Mouse (Mus musculus) testis, postnatal 10 days (tissue): Measurements from ENCODE around the gene Gp2.
A peak's percentile ranks its signal among the peaks of the same experiment; 100 is the strongest.

Source experiments
- DNase-seq: peaks from one replicate; pipeline ENCODE4 v3.0.0; 2021; ENCODE audit warnings: low spot score

Gp2 gene

DNA sequence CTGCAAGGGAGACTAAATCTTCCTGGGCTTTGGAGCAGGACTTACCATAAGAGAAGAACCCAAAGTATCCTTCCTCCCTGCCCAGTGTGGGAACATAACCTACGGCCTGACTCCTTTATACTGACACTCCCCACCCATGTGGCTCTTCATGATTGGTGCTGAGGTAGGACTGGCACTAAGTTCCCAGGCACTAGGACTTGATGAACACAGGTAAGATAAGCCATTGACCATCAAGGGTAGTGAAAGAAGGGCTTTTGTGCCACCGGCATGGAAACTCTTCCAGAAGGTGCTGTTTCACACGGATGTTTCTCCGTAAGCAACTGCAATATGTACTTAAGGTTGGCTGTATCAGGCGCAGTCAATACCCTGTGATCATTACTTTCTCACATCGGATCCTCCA lies at the start of gene Gp2:
Gene Gp2 (minus strand): TSS at position 101 of the 400 bp plus-strand sequence.
- no peak for DNase-seq

DNA sequence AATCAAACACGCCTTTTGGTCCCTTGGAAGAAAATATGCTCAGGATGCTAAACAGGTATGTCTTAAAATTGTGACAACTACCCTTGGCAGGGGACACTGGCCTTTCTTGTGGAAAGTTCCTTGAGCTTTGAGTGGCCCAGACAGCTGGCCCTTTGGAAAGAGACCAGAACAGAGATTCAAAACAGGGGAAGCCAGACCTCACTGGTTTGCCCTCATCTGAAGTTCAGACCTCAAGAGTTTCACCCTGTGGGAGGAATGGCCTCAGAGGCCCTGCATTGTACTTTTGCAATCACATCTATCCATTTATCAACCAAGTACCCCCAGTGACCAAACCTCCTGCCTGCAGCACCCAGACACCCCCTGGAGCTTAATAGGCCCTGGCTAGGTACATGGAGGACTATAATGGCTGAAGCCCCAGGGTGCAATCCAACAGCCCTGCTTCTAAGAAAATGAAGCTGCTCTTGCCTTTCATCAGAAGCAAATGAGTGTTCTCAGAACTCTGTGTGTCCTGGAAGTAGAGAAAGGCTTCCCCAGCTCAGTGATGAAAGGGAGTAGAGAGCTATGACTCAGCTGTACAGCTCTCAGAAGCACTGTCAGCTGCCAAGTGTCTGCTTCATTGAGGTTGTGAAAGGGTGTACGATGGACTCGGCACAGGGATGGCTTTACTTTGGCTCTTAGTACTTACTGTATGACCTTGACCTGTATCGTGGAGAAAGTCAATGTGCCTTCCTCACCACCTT lies 31.1 kb upstream of the Gp2 start:
- no peak for DNase-seq

DNA sequence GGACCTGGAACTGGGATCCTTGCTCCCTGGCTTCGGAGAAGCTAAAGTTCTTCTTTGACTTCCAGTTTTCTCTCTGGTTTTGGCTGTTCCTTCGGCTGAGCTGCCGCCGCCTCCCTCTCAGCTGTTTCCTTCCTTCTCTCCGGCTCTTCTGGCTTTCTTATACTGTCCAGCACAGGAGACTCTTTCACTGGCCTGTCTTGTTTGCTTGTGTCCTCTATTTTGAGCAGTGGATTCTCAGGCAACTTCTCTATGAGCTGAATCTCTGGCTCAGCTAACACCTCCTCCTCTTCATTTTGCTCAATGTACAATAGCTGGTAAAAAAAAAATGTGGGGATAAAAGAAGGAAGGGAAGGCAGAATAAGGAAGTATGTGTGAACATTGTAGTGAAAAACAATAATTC lies 27.6 kb upstream of the Gp2 start:
- DNase-seq, result no peak

DNA sequence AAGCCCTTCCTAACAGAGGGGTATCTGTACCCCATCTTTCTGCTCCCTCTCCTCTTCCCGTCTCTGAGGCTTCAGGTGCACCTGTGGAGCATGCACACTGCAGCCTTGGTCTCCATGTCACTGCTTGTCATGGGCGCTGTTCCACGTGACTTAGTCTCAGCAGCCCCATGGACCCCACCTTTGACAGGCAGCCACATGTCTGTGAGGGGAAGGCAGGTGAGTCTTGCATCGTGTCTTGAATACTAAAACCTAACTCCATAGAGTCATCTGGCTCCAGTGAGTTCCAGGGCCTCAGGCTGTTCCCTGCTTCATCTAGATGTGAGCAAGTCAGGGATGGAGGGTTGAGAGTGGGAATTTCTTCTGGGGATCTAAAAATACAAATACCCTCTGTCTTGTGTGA lies 25.1 kb upstream of the Gp2 start:
- no peak for DNase-seq

DNA sequence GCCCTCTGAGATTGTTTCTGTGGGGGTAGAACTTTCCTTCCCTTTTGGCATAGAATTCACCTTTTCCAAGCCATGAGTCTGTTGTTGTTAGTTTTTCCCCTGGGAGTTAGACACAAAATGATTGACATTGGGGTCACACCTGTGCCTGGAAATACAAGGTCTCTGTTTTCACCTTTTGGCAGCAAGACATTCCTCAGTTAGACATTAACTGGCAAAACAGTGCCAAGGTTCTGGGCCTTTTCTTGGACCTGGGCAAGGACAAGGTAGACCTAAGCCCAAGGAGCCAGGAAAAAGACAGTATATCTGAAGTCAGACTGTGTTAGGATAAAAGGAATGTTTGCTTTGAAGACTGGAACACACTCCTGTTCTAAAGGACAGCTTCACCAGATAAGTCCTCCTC lies 20.2 kb upstream of the Gp2 start, which contains the start of gene Umod:
Gene Umod (minus strand): TSS at position 27 of the 400 bp plus-strand sequence.
- DNase-seq, result no peak

DNA sequence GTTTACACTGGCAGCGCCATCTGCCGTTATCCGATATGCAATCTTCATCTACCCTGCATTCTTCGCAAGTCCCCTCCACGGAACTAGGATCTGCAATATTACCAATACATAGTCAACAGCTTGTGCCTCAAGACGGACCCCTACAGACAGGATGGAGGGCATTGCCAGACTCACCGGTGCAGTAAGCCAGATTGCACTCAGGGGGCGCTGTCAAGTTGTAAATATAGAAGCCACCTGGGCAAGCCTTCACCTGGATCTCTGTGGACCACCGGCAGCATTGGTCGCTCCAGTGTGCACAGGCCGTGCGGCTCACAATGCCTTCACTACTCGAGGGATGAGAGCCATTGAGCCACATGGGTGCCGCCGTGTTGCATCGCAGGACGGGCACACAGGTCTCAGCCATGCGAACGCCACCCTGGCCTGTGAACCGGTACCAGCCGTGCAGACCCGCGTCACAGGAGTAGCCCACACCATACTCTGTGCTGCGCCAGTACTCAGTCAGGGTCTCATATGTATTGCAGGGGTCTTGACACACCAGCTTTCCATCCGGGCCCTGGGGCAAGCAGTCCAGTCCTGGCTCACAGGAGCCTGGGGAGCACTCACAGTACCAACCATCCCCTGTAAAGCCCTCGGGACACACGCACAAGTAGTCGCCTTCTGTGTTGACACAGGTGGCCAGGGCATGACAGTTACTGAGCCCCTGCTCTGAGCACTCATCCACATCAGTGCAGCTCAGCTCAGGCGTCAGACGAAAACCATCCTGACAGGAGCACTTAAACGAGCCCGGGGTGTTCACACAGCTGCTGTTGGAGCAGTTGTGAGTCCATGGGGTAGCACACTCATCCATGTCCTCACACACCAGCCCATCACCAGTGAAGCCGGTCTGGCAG lies 17.7 kb upstream of the Gp2 start:
- no peak for DNase-seq

DNA sequence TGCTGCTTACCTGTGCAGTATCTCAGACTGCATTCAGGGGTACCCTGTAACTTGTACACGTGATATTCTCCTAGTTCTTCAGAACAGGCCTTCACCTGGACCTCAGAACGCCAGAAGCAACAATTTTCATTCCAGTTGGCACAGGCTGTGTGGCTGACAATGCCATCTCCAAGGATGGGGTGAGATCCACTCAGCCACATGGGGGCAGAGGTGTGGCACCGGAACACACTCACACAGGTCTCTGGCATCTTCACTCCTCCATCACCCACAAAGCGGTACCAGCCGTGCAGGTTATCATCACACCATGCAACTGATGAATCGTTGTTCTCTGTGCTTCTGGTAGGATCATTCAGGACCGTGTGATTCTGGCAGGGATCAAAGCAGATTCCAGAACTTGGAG lies 4.9 kb downstream of the Gp2 start:
- DNase-seq, result no peak

DNA sequence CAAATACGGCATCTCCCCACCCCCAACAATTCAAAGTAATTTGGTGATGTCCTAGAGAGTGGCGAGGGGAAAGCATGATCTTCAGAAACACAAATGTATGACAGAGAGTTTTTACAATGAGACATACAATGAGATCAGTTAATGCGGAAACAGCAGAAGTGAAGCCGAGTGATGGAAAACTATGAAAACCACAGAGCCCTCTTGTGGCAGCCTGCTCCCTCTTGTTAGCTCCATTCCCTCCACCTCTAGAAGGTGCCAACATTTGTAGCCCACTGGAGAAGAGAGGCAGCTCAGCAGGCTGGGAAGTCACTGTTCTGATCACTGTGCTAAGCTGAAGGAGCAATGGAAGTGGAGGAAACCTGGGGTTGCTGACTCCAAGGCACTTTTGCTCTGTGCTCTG lies 15.2 kb downstream of the Gp2 start:
- DNase-seq, result no peak

DNA sequence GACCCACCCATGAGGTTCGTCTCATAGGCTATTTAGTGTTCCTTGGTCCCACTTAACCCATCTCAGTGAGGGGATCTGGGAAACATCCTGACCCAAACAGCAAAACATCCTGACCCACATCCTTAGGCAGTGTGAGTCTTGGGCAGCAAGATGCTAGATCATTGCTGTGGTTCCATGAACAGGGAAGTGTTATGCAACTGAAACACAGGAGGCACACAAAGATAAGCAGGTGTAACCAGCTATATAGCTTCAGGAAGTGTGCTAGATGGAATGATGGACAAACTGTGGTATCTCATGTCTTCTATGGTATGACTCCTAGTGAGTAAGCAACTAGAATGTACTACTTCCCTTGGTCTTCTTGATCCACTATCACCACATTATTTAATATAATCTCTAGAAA lies 17.1 kb downstream of the Gp2 start:
- no peak for DNase-seq

DNA sequence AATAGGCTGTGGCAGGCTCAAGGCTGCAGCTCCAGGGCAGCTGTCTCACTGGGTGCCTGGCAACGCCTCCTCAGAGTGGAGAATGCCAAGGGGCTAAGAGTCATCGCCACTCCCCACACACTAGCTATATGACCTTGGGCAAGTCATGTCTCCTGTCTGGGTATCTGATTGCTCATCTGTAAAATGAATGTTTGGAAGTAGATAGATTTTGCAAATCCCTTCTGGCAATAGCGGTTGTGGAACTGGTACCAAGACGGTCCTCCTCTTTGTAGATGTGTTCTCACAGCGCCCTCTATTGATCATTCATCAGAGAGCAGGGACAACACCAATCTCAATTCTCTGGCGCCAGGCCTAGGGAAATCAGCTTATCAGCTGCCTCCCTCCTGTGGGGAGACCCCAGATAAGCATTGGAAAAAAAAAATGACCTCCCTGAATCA lies 31.9 kb downstream of the Gp2 start:
- peak; percentile 48 for DNase-seq

DNA sequence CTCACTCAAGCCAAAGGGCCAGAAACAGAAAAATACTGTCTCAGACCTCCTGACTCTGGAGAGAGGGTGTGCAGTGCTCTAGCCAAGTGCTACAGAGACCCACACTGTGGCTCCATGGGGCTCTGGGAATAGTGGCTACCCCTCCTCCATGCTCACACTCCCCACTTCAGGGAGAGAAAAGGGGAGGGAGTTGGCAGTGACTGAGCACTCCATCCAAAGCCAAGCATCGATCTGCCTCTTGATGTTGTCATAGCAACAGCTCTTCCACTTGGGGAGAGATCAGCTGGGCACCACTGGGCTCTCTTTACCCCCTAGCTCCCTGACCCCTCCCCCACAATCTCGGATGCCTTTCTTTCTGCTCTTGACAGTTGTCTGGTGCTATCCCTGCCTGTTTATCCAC lies 38.4 kb downstream of the Gp2 start:
- no peak for DNase-seq

DNA sequence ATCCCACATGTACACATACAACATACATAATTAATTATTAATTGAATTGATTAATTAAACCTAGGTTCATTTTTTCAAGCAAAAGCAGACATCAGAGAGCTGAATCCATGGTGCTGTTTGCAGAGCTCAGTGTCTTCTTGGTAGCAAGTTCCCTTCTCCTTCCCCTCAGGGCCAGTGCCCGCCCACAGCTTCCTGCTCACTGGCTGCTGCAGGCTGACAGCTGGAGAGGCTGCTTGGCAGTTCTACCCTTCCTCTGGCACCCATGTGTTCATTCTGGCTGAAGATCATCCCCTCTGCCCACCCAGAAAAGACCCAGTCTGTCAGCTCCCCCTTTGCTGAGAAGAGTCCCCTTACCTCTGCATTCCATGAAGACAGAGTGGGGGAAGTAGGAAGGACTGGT lies 40.6 kb downstream of the Gp2 start:
- no peak for DNase-seq

DNA sequence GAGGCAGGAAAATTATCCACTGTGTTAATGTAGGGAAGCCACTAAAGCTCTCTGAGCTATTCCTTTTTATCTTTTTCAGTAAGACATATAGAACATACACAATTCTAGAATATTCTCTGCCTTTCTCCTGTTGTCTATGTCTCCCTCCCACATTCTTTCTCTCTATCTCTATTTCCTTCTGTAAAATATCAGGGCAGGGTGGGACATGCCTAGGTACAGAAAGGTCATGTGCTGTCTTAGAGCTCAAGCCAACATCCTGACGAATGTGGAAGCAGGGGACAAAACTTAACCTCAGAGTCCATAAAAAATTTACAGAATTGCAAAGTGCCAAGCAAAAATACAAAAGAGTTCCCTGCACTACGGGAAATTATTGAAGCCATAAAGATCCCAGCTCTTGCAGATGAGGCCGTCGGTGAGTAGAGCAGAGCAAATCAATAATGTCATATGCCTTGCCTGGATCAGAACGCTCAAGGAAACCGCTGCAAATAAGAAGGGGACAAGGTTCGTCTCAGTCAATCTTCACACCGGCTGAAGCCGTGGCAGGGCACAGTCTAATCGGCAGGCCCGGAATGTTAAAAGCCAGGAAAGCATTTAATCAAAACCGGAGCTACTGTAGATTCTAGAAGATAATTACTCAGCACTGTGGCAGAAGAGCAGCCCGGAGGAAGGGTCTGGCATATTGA lies 64.9 kb downstream of the Gp2 start:
- no peak for DNase-seq
